Mouse (Mus musculus) thymus, postnatal 0 days (tissue): Measurements from ENCODE around the gene Apod. TPM values are rescaled to one million over a fixed set of nuclear protein-coding genes. Genes with fewer than 3 reads are reported as not detected.
A peak's percentile ranks its signal among the peaks of the same experiment; 100 is the strongest.

Source experiments
- DNase-seq: peaks from one replicate; pipeline ENCODE4 v3.0.0-alpha.2; 2015; ENCODE audit warnings: low spot score
- microRNA-seq: library from miRNA; unstranded; fragments of <30 nt; microRNA quantifications from one replicate; pipeline ENCODE4, GENCODE M21; 2016; ENCODE audit warnings: borderline number of aligned reads
- polyA plus RNA-seq: library from polyadenylated mRNA; unstranded; fragments of >200 nt; fragmentation: Nextera tagmentation; extraction: Ambion mirVana; gene quantifications from 2 replicates; pipeline ENCODE4 v1.2.1, GENCODE M21; 2015

The Apod gene
- polyA plus RNA-seq, 1 experiment from 2014 or later = 8.3 TPM

DNA sequence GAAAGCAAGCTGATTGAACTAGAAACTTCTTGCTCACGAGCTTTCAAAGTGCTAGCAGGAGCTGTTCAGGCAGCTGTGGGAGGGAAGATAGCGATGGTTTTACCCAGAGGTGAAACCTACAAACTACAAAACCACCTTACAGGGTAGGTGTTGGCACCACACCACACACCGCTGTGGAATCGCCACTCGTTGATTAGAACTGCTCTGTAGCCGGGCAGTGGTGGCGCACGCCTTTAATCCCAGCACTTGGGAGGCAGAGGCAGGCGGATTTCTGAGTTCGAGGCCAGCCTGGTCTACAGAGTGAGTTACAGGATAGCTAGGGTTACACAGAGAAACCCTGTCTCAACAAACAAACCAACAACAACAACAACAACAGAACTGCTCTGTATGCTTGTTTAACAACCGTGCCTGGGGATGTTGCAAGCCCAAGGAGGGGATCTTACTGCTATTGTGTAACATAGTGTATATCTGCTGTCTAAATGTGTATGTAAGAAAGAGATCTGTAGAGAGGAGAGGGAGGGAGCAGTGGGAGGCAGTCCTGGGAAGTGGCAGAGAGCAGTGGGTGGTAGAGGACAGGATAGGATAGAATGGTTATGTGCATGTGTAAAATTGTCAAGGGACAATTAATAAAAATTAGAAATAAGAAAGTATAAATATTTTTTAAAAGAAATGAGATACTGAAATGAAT lies 27.7 kb downstream of the Apod start:
- no peak for DNase-seq

GRCm38 (mm10) chr16:31281981-31282380 lies 32.6 kb downstream of the Apod start:
- DNase-seq = no peak

DNA sequence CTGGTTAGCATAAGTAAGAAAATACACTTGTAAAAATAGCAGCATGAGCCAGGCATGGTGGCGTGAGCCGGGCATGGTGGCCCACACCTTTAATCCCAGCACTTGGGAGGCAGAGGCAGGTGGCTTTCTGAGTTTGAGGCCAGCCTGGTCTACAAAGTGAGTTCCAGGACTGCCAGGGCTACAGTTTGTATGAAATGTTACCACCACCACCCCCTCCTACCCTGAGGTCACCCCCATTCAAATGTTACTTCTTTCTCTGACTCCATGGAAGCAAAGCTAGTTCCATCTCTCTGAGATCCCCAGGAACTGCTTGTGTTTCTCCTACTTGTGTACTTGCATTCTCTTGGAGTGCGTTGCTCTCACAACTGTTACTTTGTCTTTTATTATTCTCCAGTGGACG lies 34.4 kb downstream of the Apod start:
- no peak for DNase-seq

DNA sequence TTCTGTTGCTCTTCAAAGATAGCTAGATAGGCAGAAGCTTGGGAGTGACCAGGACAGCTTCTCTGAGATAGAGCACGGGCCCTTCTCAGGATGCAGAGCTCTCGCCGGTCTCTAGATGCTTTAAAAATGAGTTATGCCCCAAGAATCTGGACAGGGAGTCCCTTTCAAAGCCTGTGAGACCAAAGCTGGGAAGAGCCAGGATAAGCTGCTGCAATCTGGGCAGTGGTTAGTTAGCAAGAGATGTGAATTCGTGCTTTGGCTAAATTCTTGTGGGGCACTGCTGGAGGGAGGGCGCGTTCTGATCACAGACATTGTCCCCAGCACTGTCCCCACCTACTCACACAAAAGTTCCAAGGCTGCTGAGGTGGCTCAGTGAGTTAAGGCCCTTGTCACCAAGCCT lies 36.0 kb downstream of the Apod start:
- no peak for DNase-seq

GRCm38 (mm10) chr16:31278081-31278480 lies 36.5 kb downstream of the Apod start:
- no peak for DNase-seq

GRCm38 (mm10) chr16:31276962-31277361 lies 37.6 kb downstream of the Apod start:
- DNase-seq = no peak

GRCm38 (mm10) chr16:31276539-31276938 lies 38.1 kb downstream of the Apod start:
- no peak for DNase-seq

DNA sequence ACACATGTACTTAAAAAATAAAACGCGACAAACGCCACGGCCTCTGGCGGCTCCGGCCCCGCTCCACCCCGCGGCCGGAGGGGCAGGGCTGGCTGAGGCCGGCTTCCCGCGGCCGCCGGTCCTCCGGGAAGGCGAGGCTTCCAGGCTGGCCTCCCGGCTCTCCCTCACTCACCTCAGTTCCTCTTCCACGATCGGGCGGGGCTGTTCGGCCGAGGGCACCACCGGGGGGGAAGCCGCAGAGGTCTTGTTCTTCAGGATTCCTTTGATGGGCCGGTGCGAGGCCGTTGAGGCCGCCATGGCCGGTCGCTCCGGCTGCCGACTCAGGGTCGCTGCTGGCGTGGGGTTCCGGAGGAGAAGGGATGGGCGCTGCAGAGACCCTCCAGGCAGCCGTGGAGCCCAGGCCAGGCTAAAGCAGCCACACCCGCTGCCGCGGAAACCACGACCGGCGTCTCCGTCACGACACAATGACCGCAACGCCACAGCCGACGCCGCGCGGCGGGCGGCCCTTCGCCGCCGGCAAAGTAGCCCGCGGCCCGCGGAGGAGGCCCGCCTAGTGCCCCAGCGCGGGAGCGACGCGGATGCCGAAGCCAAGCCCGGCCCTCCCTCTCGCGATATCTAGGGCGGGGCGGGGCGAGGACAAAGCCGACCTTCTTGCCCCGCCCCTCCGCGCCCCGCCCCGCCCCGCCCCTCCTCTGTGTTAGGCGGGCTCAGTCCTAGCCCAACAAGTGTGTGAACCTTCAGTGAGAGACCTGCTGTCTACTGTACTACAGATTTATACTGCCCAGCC lies 39.7 kb downstream of the Apod start, which contains the start of gene Ppp1r2:
TSS of gene Ppp1r2 (minus strand) at position 604 of the 787 bp plus-strand sequence.
- peak; percentile 94 for DNase-seq

DNA sequence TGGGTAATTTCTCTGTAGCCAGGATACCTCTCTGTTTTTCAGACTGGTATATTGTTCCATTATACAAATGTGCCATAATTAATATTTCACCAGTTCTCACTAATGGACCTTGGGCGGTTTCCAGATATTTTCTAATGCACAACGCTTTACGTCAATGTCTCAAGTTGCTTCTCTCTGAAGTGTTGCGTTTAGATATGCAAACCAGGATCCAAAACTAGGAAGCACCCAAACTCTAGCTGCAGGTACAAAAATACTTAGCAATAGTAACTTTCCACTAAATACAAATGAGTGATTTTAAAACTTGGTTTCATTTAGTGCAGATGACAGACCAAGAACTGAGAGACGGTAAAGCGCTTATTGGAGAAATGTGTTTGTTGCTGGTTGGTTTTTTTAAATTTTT lies 40.5 kb downstream of the Apod start:
- DNase-seq = no peak

DNA sequence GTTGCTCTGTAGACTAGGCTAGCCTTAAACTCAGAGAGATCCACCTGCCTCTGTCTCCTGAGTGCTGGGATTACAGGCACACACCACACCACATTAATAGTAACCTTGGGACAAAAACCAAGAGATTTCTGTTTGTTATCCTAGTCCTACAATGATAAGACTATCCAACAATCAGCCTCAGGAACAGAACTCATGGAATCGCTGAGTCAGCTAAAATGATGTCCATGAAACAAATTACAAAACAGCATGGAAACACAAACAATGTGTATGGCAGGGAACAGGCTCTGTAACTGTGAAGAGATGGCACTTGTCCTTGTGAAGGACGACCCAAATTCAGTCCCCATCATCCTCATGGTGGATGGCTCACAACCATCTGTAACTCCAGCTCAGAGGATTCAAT lies 47.9 kb downstream of the Apod start:
- no peak for DNase-seq

DNA sequence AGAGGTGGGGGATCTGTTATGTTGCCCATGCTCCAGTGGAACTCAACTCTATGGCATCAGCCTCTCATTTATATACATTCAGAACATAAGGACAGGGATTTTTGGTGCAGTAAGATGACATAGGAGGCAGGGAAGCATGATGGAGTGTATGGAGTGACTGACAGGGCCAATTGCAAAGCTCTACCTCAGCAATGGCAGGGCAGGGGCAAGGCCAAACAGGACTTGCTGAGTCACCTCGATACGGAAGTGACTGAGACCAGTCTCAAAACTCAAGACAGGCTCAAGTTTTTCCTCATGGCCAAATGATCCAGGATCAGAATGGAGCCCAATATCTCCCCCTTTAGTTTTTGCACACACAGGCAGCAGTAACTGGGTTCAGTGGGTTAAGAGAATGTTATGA lies 58.5 kb downstream of the Apod start:
- DNase-seq = no peak

DNA sequence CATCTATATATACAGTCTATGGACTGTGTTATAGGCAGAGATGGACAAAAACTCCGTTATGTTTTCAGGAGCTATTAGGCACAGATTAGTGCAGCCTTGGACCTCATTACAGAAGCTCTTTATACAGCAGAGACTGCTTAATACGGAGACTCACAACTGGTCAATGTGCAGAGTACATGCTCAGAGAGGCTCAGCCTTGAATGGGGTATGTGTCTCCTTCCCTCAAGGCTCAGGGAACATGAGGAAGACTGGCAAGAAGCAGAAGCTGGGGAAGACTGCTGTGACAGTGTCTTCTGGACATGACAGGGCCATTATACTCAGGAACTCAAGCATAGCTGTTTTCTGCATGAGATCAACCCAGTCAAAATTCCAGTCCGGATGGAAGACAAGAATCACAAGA lies 58.9 kb downstream of the Apod start:
- no peak for DNase-seq

- DNase-seq = no peak
Observed at GRCm38 (mm10) chr16:31249401-31249800, 65.2 kb downstream of the Apod start.

DNA sequence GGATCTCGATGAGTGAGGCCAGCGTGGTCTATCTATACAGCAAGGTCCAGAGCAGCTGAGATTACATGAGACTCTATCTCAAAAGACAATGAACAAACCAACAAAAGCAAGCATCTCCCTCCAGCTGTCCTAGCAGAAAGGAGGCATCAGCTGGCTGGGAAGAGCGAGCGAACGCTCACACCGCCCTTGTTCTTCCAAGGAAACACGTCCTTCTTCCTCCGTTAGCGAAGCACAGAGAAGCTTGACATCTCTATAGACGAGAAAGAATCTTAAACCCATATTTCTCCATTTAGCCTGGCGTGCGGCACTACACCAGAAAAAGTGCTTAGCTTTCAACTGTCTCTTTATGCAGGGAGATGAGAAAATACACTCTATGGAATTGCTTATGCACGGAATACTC lies 65.9 kb downstream of the Apod start:
- no peak for DNase-seq

DNA sequence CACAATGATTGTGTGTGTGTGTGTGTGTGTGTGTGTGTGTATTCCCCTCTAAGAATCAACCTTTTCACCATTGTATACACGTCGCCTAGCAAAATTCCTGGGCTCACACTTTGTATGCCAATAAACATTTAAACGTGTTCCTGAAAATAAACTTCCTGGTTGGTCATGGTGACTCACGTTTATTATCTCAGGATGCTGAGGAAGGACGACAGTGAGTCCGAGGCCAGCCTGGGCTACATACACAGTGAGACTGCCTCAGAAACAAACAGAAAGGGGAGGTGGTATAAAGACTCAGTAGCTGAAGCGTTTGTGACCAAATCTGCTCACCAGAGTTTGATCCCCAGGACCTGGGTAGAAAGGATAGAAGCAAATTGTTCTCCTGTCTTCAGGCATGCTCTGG lies 67.2 kb downstream of the Apod start:
- no peak for DNase-seq

Small RNA genes lying within 50 kb of the gene (microRNA-seq; reads per million reads assigned to microRNA genes)
- gene Gm27415 = not detected

Other genes starting within 250 kb of the Apod start
- 7.6 and 9.0 TPM in 2 replicates for gene Xxylt1, start 233.4 kb downstream of the Apod start, polyA plus RNA-seq
- 15.2 and 16.2 TPM in 2 replicates for gene Acap2, start 113.6 kb downstream of the Apod start, polyA plus RNA-seq
- gene Ppp1r2, start 39.5 kb downstream of the Apod start, polyA plus RNA-seq = 83.2 and 86.9 TPM in 2 replicates
- 76.1 and 78.6 TPM in 2 replicates for gene Bdh1, start 107.5 kb upstream of the Apod start, polyA plus RNA-seq